Mouse (Mus musculus) heart, embryonic 11.5 days (tissue): ENCODE results near the gene Trak1. TPM values are rescaled to one million over a fixed set of nuclear protein-coding genes. Genes with fewer than 3 reads are reported as not detected.
A peak's percentile ranks its signal among the peaks of the same experiment; 100 is the strongest.

Experiments used
- ATAC-seq: fragments of 200-750 bp; cut with Nextera tagmentation; replicated peaks from 2 replicates; pipeline ENCODE4 v1.8.0; 2017; ENCODE audit warnings: moderate library complexity; ENCODE audit not compliant: insufficient number of reproducible peaks, low FRiP score, low TSS enrichment
- H3K27ac ChIP-seq: fragments of 300-500 bp; sonication (generic); 2 replicates; pipeline ENCODE4 v1.5.1; 2014; ENCODE audit warnings: mild to moderate bottlenecking, low read depth, low read length
- H3K27me3 ChIP-seq: fragments of 300-500 bp; sonication (generic); 2 replicates; pipeline ENCODE4 v1.6.1; 2014; ENCODE audit warnings: mild to moderate bottlenecking, low read length, mixed read lengths; ENCODE audit not compliant: control insufficient read depth, insufficient read depth
- H3K36me3 ChIP-seq: fragments of 300-500 bp; sonication (generic); 2 replicates; pipeline ENCODE4 v1.6.1; 2014; ENCODE audit warnings: mild to moderate bottlenecking, low read length, moderate library complexity, mixed read lengths; ENCODE audit not compliant: control insufficient read depth, insufficient read depth
- H3K4me1 ChIP-seq: fragments of 300-500 bp; sonication (generic); 2 replicates; pipeline ENCODE4 v1.6.1; 2014; ENCODE audit warnings: low read length; ENCODE audit not compliant: control insufficient read depth, insufficient read depth
- H3K4me2 ChIP-seq: fragments of 300-500 bp; sonication (generic); 2 replicates; pipeline ENCODE4 v1.6.1; 2014; ENCODE audit warnings: mild to moderate bottlenecking, moderate library complexity
- H3K4me3 ChIP-seq: fragments of 300-500 bp; sonication (generic); 2 replicates; pipeline ENCODE4 v1.5.1; 2014; ENCODE audit warnings: low read depth, low read length
- H3K9ac ChIP-seq: fragments of 300-500 bp; sonication (generic); 2 replicates; pipeline ENCODE4 v1.6.1; 2014; ENCODE audit warnings: mild to moderate bottlenecking, low read depth, low read length, moderate library complexity
- H3K9me3 ChIP-seq: fragments of 300-500 bp; sonication (generic); replicated peaks from 2 replicates; pipeline ENCODE4 v1.6.1; 2016; ENCODE audit warnings: low read length; ENCODE audit not compliant: control insufficient read depth
- WGBS: fragments of 180-500 bp; shearing (Covaris S2); extraction: QIAGEN DNeasy Blood & Tissue Kit; methylation state at CpG from one replicate; pipeline ENCODE4 v1.1.7; 2014; ENCODE audit not compliant: insufficient replicate concordance; 5-methylcytosine and 5-hydroxymethylcytosine counted together
- polyA plus RNA-seq: library from polyadenylated mRNA; unstranded; fragments of >200 nt; fragmentation: Nextera tagmentation; extraction: Ambion mirVana; gene quantifications from 2 replicates; pipeline ENCODE4 v1.2.1, GENCODE M21; 2014

Trak1 gene
- polyA plus RNA-seq, 1 experiment from 2014 or later: 21.3 TPM

DNA sequence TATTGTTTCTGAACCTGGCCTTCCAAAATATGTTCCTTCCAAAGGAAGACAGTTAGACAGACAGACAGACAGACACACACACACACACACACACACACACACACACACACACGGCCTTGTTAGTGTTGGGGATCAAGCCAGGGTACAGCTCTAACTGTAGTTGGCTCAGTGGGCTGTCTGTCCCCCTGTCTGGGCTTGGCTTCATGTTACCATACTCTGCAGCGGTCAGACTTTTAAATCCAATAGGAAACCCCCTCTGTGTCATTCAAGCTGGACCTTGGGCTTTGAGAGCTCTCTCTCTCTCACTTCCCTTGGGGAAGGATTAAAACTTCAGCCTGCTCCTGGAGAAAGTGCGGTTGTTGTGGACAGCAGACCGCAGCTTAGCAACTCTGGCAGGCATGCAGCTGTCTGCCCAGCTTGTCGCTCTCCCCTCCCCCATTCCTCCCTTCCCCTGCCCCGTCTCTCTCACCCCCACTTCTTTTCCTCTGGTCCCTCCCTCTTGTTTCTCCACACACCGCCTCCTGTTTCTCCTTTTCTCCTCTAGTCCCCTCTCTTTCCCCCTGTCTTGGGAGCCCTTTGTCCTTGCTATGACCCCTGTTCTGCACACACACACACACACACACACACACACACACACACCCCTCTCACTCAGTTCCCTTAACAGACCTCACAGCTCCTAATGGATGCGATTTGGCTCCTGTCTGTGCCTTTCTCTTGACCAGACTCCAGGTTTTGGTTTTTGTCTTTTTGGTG lies 34.8 kb downstream of the Trak1 start:
- no peaks in the 10 kb centered on the region for H3K27me3 ChIP-seq
- H3K4me1 ChIP-seq: peaks cover 63% of the 10 kb centered on the region
- WGBS: 4% methylated on average over 8 of the region's 8 CpGs
- ATAC-seq: peak; percentile 58
- no peak overlapping the region for H3K4me3 ChIP-seq
- H3K27ac ChIP-seq: peak overlapping the region; percentile 89
- H3K36me3 ChIP-seq: no peaks in the 10 kb centered on the region
- no peaks in the 10 kb centered on the region for H3K9me3 ChIP-seq
- peak overlapping the region; percentile 60 for H3K9ac ChIP-seq
- peak overlapping the region; percentile 36 for H3K4me2 ChIP-seq

DNA sequence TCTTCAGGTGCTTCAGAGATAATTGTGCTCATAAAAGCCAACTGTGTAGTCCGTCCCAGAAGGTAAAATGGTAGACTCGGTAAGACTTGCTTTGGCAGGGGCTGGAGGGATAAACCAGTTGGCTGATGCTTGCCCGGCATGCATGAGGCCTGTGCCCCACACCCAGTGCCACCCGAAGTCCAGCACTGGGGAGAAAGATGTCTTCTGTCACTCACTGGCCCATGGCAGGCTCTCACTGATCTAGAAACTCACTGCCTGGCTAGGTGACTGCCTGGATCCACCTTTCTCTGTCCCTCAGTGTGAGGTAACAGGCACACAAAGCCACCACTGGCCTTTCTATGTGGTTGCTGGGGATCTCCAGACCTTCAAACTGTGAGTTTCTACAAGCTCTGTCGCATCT lies 36.3 kb downstream of the Trak1 start:
- Histone ChIP-seq H3K27ac (peak overlapping the region; percentile 10; the same call in 1 of the 2 replicates), H3K4me1 (peaks cover 72% of the 10 kb centered on the region), H3K4me2 (no peak overlapping the region), H3K9ac (no peak overlapping the region), H3K36me3 (no peaks in the 10 kb centered on the region), H3K4me3 (no peak overlapping the region), H3K9me3 (no peaks in the 10 kb centered on the region), H3K27me3 (no peaks in the 10 kb centered on the region)
- 85% methylated on average over 5 of the region's 5 CpGs for WGBS
- no peak for ATAC-seq

DNA sequence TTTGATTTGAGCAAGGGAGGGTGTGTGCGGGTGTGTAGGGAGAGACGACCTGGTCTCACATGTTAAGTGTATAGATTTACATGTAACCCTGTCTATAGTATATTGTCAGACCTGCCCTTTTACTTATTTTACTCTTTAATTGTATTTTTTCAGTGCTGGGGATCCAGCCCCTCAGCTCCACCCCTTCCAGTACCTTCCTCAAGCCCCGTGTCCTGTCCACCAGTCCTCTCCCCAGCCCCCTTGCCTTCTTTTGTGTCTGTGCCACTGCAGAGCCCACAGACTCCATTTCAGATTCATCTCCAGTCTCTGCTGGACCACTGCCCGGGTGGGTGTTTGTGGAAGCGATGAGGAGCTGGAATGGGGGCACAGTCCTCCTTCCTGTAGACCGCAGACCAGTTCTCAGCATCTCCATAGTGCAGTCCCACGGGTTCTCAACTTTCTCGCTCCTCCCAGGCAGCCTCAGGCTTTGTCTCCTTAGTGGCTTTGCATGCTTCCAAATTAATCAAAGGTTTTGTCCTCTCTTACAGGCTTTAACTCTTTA lies 37.1 kb downstream of the Trak1 start:
- H3K27me3 ChIP-seq: no peaks in the 10 kb centered on the region
- no peak overlapping the region for H3K4me2 ChIP-seq
- H3K4me1 ChIP-seq: peaks cover 65% of the 10 kb centered on the region
- H3K4me3 ChIP-seq: no peak overlapping the region
- H3K9ac ChIP-seq: no peak overlapping the region
- no peak for ATAC-seq
- 0 out of 2 replicates have a peak overlapping the region, but pooled peaks have one; percentile 8 for H3K27ac ChIP-seq
- H3K36me3 ChIP-seq: no peaks in the 10 kb centered on the region
- 61% methylated on average over 8 of the region's 8 CpGs for WGBS
- no peaks in the 10 kb centered on the region for H3K9me3 ChIP-seq

DNA sequence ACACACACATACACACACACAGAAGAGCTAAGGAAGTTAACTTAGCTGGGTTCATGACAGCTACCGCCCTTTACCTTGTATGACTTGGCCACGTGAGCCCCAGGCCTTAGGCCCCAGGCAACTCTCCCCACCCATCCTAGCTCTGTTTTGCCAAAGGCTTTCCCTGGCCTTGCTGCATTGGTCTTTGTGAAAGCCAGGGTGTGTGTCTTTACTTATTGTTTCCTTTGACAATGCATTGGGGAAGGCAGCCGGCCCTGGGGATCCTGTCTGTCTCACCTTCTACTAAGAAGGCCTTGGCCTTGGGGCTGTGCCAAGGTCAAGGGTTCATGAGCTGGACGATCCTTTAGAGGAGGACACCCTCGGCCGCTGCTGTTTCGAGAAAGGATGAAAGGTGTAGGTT lies 38.3 kb downstream of the Trak1 start:
- WGBS: 61% methylated on average over 7 of the region's 7 CpGs
- H3K9ac ChIP-seq: peak overlapping the region; percentile 39; the same call in 1 of the 2 replicates

DNA sequence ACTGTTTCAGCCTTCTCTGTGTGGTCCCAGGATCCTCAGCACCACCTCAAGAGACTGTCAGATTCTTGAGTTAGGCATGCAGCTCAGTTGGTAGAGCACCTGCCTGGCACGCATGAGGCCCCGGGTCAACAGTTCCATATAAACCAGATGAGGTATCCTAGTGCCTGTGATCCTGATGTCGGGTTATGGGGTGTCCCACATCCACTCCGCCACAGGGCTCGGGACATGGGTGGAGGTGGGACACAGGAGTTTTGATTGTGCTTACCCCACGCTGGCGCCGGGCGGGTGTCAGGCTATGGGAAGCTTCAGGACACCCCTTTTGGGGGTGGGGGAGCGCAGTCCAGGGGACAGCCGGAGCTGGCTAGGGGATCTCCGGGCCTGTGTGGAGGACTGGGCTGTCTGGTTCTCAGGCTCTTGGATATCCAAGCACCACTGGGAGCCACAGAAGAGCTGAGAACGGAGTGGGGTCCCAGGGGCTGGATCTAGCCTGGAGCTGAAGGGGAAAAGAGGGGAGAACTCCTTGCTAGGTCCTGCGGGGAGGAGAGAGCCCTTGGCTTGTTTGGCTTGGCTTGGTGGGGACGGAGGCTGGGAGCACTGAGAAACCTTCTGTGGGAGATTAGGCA lies 39.1 kb downstream of the Trak1 start:
- H3K4me3 ChIP-seq: no peak overlapping the region
- H3K27me3 ChIP-seq: no peaks in the 10 kb centered on the region
- H3K27ac ChIP-seq: no peak overlapping the region
- H3K9ac ChIP-seq: no peak overlapping the region
- no peak for ATAC-seq
- H3K4me2 ChIP-seq: no peak overlapping the region
- 91% methylated on average over 15 of the region's 15 CpGs for WGBS
- H3K36me3 ChIP-seq: no peaks in the 10 kb centered on the region
- H3K9me3 ChIP-seq: no peaks in the 10 kb centered on the region
- H3K4me1 ChIP-seq: peaks cover 52% of the 10 kb centered on the region

More for the DNA sequence above, 38.3 kb downstream of the Trak1 start:
- Histone ChIP-seq H3K9me3 (no peaks in the 10 kb centered on the region), H3K4me2 (no peak overlapping the region), H3K27me3 (no peaks in the 10 kb centered on the region), H3K4me3 (no peak overlapping the region), H3K36me3 (no peaks in the 10 kb centered on the region), H3K27ac (peak overlapping the region; percentile 35; the same call in 1 of the 2 replicates), H3K4me1 (peaks cover 54% of the 10 kb centered on the region)
- no peak for ATAC-seq

DNA sequence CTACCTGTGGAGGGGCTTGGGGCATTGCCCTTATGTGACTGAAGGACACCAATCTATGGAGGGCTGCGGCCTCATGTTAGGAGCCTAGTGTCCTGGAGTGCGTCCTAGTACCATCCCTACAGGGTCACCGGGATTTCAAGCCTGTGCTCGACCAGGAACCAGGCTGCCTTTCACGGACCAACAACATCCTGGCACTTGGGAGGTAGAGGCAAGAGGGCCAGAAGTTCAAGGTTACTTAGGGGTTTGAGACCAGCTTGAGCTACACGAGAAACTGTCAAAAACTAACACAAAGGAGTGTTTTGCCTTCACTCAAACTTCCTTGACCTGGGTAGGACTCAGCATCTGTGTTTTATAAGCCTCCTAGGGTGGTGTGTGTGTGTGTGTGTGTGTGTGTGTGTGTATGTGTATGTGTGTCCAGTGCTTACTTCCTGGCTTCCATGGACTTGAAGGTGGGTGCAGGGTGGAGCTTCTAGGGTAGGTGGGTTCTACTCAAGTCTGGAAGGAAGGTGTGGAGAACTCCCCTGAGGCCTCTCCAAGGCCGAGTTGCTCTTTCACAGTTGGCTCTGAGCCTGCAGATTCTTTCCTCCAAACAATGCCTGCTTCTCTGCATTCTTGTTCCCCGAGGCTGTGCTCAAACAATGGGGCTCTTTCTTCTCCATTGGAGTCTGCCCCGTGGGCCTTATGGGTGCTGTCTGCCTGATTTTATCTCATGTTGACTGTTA lies 40.1 kb downstream of the Trak1 start:
- Histone ChIP-seq H3K27me3 (no peaks in the 10 kb centered on the region), H3K9me3 (no peaks in the 10 kb centered on the region), H3K4me1 (peaks cover 44% of the 10 kb centered on the region), H3K4me2 (no peak overlapping the region), H3K27ac (peak overlapping the region; percentile 58), H3K9ac (no peak overlapping the region), H3K36me3 (no peaks in the 10 kb centered on the region), H3K4me3 (no peak overlapping the region)
- no peak for ATAC-seq
- 63% methylated on average over 9 of the region's 9 CpGs for WGBS

DNA sequence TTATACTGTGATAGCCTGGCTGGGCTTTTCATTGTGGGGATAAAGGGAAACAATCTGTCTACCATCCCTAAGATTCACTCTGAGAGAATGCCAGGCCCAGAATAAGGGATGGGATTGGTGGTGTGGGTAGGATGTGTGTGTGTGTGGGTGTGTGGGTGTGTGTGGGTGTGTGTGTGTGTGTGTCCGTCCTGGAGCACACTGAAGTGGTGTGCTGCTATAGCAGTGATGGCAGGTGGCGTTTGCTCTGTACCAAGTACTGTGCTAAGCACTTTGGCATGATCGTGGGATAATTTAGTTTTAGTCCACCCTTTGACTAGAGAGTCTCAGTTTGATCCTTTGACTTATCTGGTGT lies 40.6 kb downstream of the Trak1 start:
- H3K36me3 ChIP-seq: no peaks in the 10 kb centered on the region
- no peak overlapping the region for H3K9ac ChIP-seq
- no peak for ATAC-seq
- 86% methylated on average over 3 of the region's 3 CpGs for WGBS
- no peak overlapping the region for H3K4me2 ChIP-seq
- H3K4me3 ChIP-seq: no peak overlapping the region
- H3K4me1 ChIP-seq: peaks cover 42% of the 10 kb centered on the region
- H3K27me3 ChIP-seq: no peaks in the 10 kb centered on the region
- no peaks in the 10 kb centered on the region for H3K9me3 ChIP-seq
- H3K27ac ChIP-seq: peak overlapping the region; percentile 58

DNA sequence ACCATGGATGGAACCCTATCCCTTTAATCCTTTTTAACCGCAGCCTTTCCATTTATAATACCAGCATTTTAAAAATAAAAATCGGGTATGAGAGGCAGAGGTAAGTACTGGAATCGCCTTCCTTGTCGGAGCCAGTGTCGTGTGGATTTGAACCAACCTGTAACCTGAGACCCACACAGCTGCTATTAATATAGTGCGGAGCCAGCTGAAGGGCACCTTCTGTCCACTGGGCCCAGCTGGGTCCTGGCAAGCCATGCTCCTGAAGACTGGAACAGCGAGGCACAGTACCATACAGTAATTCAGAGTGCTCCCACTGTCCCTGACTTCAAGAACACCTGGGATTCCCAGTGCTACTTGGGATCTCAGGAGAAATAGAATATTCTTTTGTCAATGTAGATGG lies 44.5 kb downstream of the Trak1 start:
- H3K4me2 ChIP-seq: no peak overlapping the region
- no peaks in the 10 kb centered on the region for H3K36me3 ChIP-seq
- WGBS: 73% methylated on average over 7 of the region's 7 CpGs
- H3K27ac ChIP-seq: no peak overlapping the region
- H3K9me3 ChIP-seq: no peaks in the 10 kb centered on the region
- H3K9ac ChIP-seq: no peak overlapping the region
- no peak overlapping the region for H3K4me3 ChIP-seq
- ATAC-seq: no peak
- H3K27me3 ChIP-seq: no peaks in the 10 kb centered on the region
- peaks cover 30% of the 10 kb centered on the region for H3K4me1 ChIP-seq
